Mouse (Mus musculus) liver, embryonic 15.5 days (tissue): ENCODE measurements at regions not wholly inside any gene's neighbourhood (a gene's known extent, or its start where the extent isn't known, plus 50 kb on each side); places are given as distances from the start of the nearest gene placed in this dataset.
A peak's percentile ranks its signal among the peaks of the same experiment; 100 is the strongest.

Experiments
- ATAC-seq: fragments of 200-750 bp; cut with Nextera tagmentation; 2 replicates; pipeline ENCODE4 v1.8.0; 2017; ENCODE audit warnings: moderate number of reproducible peaks, mild to moderate bottlenecking, moderate library complexity; ENCODE audit not compliant: insufficient read depth
- H3K27ac ChIP-seq: fragments of 300-500 bp; sonication (generic); replicated peaks from 2 replicates; pipeline ENCODE4 v1.5.1; 2015; ENCODE audit warnings: mild to moderate bottlenecking, inconsistent platforms
- H3K27me3 ChIP-seq: fragments of 300-500 bp; sonication (generic); 2 replicates; pipeline ENCODE4 v1.6.1; 2015; ENCODE audit warnings: mild to moderate bottlenecking, inconsistent platforms
- H3K36me3 ChIP-seq: fragments of 300-500 bp; sonication (generic); replicated peaks from 2 replicates; pipeline ENCODE4 v1.6.1; 2015; ENCODE audit warnings: moderate library complexity, mild to moderate bottlenecking, inconsistent platforms
- H3K4me1 ChIP-seq: fragments of 300-500 bp; sonication (generic); replicated peaks from 2 replicates; pipeline ENCODE4 v1.6.1; 2015; ENCODE audit warnings: inconsistent platforms
- H3K4me2 ChIP-seq: fragments of 300-500 bp; sonication (generic); 2 replicates; pipeline ENCODE4 v1.6.1; 2015; ENCODE audit warnings: moderate library complexity, mild to moderate bottlenecking, inconsistent platforms
- H3K4me3 ChIP-seq: fragments of 300-500 bp; sonication (generic); replicated peaks from 2 replicates; pipeline ENCODE4 v1.5.1; 2015; ENCODE audit warnings: mild to moderate bottlenecking, inconsistent platforms
- H3K9ac ChIP-seq: fragments of 300-500 bp; sonication (generic); 2 replicates; pipeline ENCODE4 v1.6.1; 2015; ENCODE audit warnings: moderate library complexity, mild to moderate bottlenecking, inconsistent platforms
- H3K9me3 ChIP-seq: fragments of 300-500 bp; sonication (generic); replicated peaks from 2 replicates; pipeline ENCODE4 v1.6.1; 2016; ENCODE audit warnings: inconsistent platforms
- WGBS: fragments of 180-500 bp; shearing (Covaris S2); methylation state at CpG from one replicate; pipeline ENCODE4 v1.1.7; 2015; ENCODE audit warnings: mixed read lengths; ENCODE audit not compliant: insufficient replicate concordance; 5-methylcytosine and 5-hydroxymethylcytosine counted together

GRCm38 (mm10) chr5:148716633-148717032 is 164.0 kb upstream of the Ubl3 start:
- H3K27me3 ChIP-seq: no peaks in the 10 kb centered on the region
- H3K27ac ChIP-seq: no peak overlapping the region
- ATAC-seq: peak; percentile 59
- peaks cover 26% of the 10 kb centered on the region for H3K4me1 ChIP-seq
- H3K4me3 ChIP-seq: no peak overlapping the region
- 51% methylated on average over 6 of the region's 6 CpGs for WGBS
- H3K36me3 ChIP-seq: no peaks in the 10 kb centered on the region
- no peak overlapping the region for H3K9ac ChIP-seq
- no peak overlapping the region for H3K4me2 ChIP-seq
- H3K9me3 ChIP-seq: 0 out of 2 replicates have a peak, but pooled peaks cover 8% of the 10 kb centered on the region

GRCm38 (mm10) chr5:148715218-148715991 is 162.8 kb upstream of the Ubl3 start:
- no peak; the same call in 1 of the 2 replicates for ATAC-seq
- H3K36me3 ChIP-seq: no peaks in the 10 kb centered on the region
- H3K4me1 ChIP-seq: peaks cover 26% of the 10 kb centered on the region
- H3K4me3 ChIP-seq: no peak overlapping the region
- no peak overlapping the region for H3K27ac ChIP-seq
- no peaks in the 10 kb centered on the region for H3K27me3 ChIP-seq
- 0 out of 2 replicates have a peak, but pooled peaks cover 8% of the 10 kb centered on the region for H3K9me3 ChIP-seq
- no peak overlapping the region for H3K9ac ChIP-seq
- no peak overlapping the region for H3K4me2 ChIP-seq
- WGBS: 55% methylated on average over 15 of the region's 15 CpGs

- 0 out of 2 replicates have a peak, but pooled peaks cover 8% of the 10 kb centered on the region for H3K9me3 ChIP-seq
- H3K27ac ChIP-seq: no peak overlapping the region
- H3K4me1 ChIP-seq: peaks cover 26% of the 10 kb centered on the region
- ATAC-seq: no peak
- 34% methylated on average over 4 of the region's 4 CpGs for whole genome bisulfite sequencing
- H3K4me2 ChIP-seq: no peak overlapping the region
- H3K9ac ChIP-seq: no peak overlapping the region
- no peaks in the 10 kb centered on the region for H3K27me3 ChIP-seq
- no peaks in the 10 kb centered on the region for H3K36me3 ChIP-seq
- H3K4me3 ChIP-seq: no peak overlapping the region
These were observed 162.2 kb upstream of the Ubl3 start for GRCm38 (mm10) chr5:148714807-148715206.

GRCm38 (mm10) chr5:148713796-148714195 is 161.2 kb upstream of the Ubl3 start:
- H3K27ac ChIP-seq: no peak overlapping the region

GRCm38 (mm10) chr5:148713039-148713438 is 160.4 kb upstream of the Ubl3 start:
- Histone ChIP-seq H3K9ac (no peak overlapping the region), H3K4me1 (peaks cover 26% of the 10 kb centered on the region), H3K4me2 (no peak overlapping the region), H3K27ac (no peak overlapping the region), H3K27me3 (peaks cover 11% of the 10 kb centered on the region), H3K9me3 (0 out of 2 replicates have a peak, but pooled peaks cover 4% of the 10 kb centered on the region), H3K4me3 (no peak overlapping the region), H3K36me3 (no peaks in the 10 kb centered on the region)
- no peak for ATAC-seq

More at GRCm38 (mm10) chr5:148713796-148714195, 161.2 kb upstream of the Ubl3 start:
- Histone ChIP-seq H3K9ac (no peak overlapping the region), H3K4me2 (no peak overlapping the region), H3K36me3 (no peaks in the 10 kb centered on the region), H3K9me3 (0 out of 2 replicates have a peak, but pooled peaks cover 8% of the 10 kb centered on the region), H3K4me3 (no peak overlapping the region), H3K27me3 (peaks cover 5% of the 10 kb centered on the region; the same call in 1 of the 2 replicates), H3K4me1 (peaks cover 26% of the 10 kb centered on the region)
- ATAC-seq: no peak
- 69% methylated on average over 5 of the region's 5 CpGs for WGBS

DNA sequence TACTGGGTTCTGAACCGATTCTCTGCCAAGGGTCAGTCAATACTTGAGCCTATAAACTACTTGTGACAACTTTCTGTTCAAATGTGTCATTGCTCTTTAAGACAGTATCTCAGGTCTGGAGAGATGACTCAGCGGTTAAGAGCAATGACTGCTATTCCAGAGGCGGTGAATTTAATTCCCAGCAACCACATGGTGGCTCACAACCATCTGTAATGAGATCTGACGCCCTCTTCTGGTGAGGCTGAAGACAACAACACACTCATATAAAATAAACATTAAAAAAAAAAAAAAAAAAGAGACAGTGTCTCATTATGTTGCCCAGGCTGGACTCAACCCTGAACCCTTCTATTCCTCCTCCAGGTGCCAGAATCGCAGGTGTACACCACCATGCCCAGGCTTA is 159.0 kb upstream of the Ubl3 start:
- no peaks in the 10 kb centered on the region for H3K9me3 ChIP-seq

DNA sequence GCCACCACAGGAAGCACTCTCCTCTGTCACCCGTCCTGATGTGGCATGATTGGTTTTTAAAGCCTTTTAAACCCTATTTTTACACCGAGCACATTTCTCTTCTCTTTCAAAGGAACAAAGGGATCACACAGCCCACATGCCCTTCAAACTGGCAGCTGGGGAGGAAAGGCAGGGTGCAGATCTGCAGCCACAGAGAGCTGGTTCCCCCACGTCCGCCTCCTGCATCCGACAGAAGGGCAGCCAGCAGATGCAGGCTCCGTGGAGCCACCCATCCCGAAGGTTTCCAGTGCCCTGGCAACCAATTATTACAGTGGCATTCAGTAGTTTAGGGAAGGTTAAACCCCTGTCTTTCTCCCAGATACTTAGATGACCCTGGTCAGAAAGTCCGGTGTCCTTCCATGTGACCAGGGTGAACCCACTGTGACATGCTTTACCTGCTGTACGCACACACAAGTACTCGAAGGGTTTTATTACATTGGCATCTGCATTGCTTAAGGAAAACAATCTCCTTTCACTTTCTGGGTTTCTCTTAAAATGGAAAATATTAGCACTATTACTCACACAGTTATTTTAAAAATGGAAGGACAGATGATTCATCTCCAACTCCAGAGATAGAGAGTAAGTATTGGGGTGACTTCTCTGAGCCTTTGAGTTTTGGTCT is 156.7 kb upstream of the Ubl3 start:
- H3K4me1 ChIP-seq: no peaks in the 10 kb centered on the region; the same call in 1 of the 2 replicates
- no peak overlapping the region for H3K4me3 ChIP-seq
- H3K4me2 ChIP-seq: no peak overlapping the region
- H3K9me3 ChIP-seq: no peaks in the 10 kb centered on the region
- H3K36me3 ChIP-seq: no peaks in the 10 kb centered on the region
- peaks cover 13% of the 10 kb centered on the region for H3K27me3 ChIP-seq
- no peak for ATAC-seq
- H3K27ac ChIP-seq: no peak overlapping the region
- 39% methylated on average over 10 of the region's 10 CpGs for WGBS
- H3K9ac ChIP-seq: no peak overlapping the region

More for the DNA sequence above, 159.0 kb upstream of the Ubl3 start:
- Histone ChIP-seq H3K27me3 (peaks cover 13% of the 10 kb centered on the region), H3K27ac (no peak overlapping the region), H3K9ac (no peak overlapping the region), H3K36me3 (no peaks in the 10 kb centered on the region), H3K4me2 (no peak overlapping the region), H3K4me3 (no peak overlapping the region), H3K4me1 (peaks cover 17% of the 10 kb centered on the region)
- WGBS: 60% methylated on average over 5 of the region's 5 CpGs
- ATAC-seq: no peak

GRCm38 (mm10) chr5:148708014-148708741 is 155.6 kb upstream of the Ubl3 start:
- Histone ChIP-seq H3K4me3 (no peak overlapping the region), H3K4me2 (no peak overlapping the region), H3K9me3 (no peaks in the 10 kb centered on the region), H3K27me3 (peaks cover 13% of the 10 kb centered on the region), H3K36me3 (no peaks in the 10 kb centered on the region), H3K4me1 (no peaks in the 10 kb centered on the region; the same call in 1 of the 2 replicates), H3K27ac (no peak overlapping the region), H3K9ac (no peak overlapping the region)
- WGBS: 28% methylated on average over 11 of the region's 11 CpGs
- ATAC-seq: no peak

- no peaks in the 10 kb centered on the region for H3K36me3 ChIP-seq
- H3K4me1 ChIP-seq: no peaks in the 10 kb centered on the region; the same call in 1 of the 2 replicates
- peaks cover 13% of the 10 kb centered on the region for H3K27me3 ChIP-seq
- no peak overlapping the region for H3K4me2 ChIP-seq
- no peak for ATAC-seq
- no peaks in the 10 kb centered on the region for H3K9me3 ChIP-seq
- no peak overlapping the region for H3K9ac ChIP-seq
- H3K27ac ChIP-seq: no peak overlapping the region
- no peak overlapping the region for H3K4me3 ChIP-seq
- 74% methylated on average over 12 of the region's 12 CpGs for WGBS
These were observed 154.7 kb upstream of the Ubl3 start for GRCm38 (mm10) chr5:148707335-148707734.

- no peak overlapping the region for H3K4me3 ChIP-seq
These were observed 153.9 kb upstream of the Ubl3 start for GRCm38 (mm10) chr5:148706323-148707120.

More at GRCm38 (mm10) chr5:148706323-148707120, 153.9 kb upstream of the Ubl3 start:
- Histone ChIP-seq H3K9ac (no peak overlapping the region), H3K4me2 (no peak overlapping the region), H3K27ac (no peak overlapping the region), H3K4me1 (peaks cover 6% of the 10 kb centered on the region), H3K36me3 (no peaks in the 10 kb centered on the region), H3K9me3 (no peaks in the 10 kb centered on the region), H3K27me3 (peaks cover 13% of the 10 kb centered on the region)
- no peak for ATAC-seq
- 73% methylated on average over 16 of the region's 16 CpGs for WGBS
